Mouse (Mus musculus) lung, postnatal 0 days (tissue): Measurements from ENCODE around the gene Cnpy3.

Experiments used
- CTCF ChIP-seq: IDR thresholded peaks from 2 replicates; pipeline ENCODE4 v1.5.1; 2016; ENCODE audit warnings: antibody characterized with exemption, mild to moderate bottlenecking
- EP300 ChIP-seq: IDR thresholded peaks from 2 replicates; pipeline ENCODE4 v1.6.1; 2016; ENCODE audit warnings: antibody characterized with exemption, mild to moderate bottlenecking, control low read depth

- no peak for TF ChIP-seq CTCF
- TF ChIP-seq EP300: no peak
Observed at GRCm38 (mm10) chr17:46781876-46782275, 29.9 kb upstream of the Cnpy3 start.
